Mouse (Mus musculus) hindbrain, embryonic 14.5 days (tissue): Measurements from ENCODE around the gene Gm43302. TPM values are rescaled to one million over a fixed set of nuclear protein-coding genes. Genes with fewer than 3 reads are reported as not detected.
"Not testable (repeated sequence)": the region's sequence is repeated elsewhere in the genome, so short reads cannot be mapped to it uniquely, and the experiment has no call there.

Source experiments
- ATAC-seq: fragments of 200-750 bp; cut with Nextera tagmentation; 2 replicates; pipeline ENCODE4 v1.8.0; 2017; ENCODE audit warnings: moderate number of reproducible peaks, mild to moderate bottlenecking, moderate TSS enrichment, moderate library complexity; ENCODE audit not compliant: low FRiP score
- DNase-seq: peaks from one replicate; pipeline ENCODE4 v3.0.0-alpha.2; 2015; ENCODE audit warnings: low spot score
- H3K27ac ChIP-seq: fragments of 300-500 bp; sonication (generic); 2 replicates; pipeline ENCODE4 v1.5.1; 2014; ENCODE audit warnings: mild to moderate bottlenecking, moderate library complexity
- H3K27me3 ChIP-seq: fragments of 300-500 bp; sonication (generic); 2 replicates; pipeline ENCODE4 v1.6.1; 2014; ENCODE audit warnings: mild to moderate bottlenecking, low read length, mixed read lengths; ENCODE audit not compliant: control insufficient read depth, insufficient read depth
- H3K36me3 ChIP-seq: fragments of 300-500 bp; sonication (generic); replicated peaks from 2 replicates; pipeline ENCODE4 v1.6.1; 2014; ENCODE audit not compliant: control insufficient read depth, insufficient read depth
- H3K4me1 ChIP-seq: fragments of 300-500 bp; sonication (generic); replicated peaks from 2 replicates; pipeline ENCODE4 v1.6.1; 2014; ENCODE audit warnings: antibody characterized with exemption, low read length, mixed read lengths; ENCODE audit not compliant: control insufficient read depth, insufficient read depth
- H3K4me2 ChIP-seq: fragments of 300-500 bp; sonication (generic); replicated peaks from 2 replicates; pipeline ENCODE4 v1.6.1; 2014; ENCODE audit warnings: mild to moderate bottlenecking, moderate library complexity
- H3K4me3 ChIP-seq: fragments of 300-500 bp; sonication (generic); replicated peaks from 2 replicates; pipeline ENCODE4 v1.5.1; 2014; ENCODE audit warnings: mild to moderate bottlenecking, low read length
- H3K9ac ChIP-seq: fragments of 300-500 bp; sonication (generic); 2 replicates; pipeline ENCODE4 v1.6.1; 2014
- H3K9me3 ChIP-seq: fragments of 300-500 bp; sonication (generic); 2 replicates; pipeline ENCODE4 v1.6.1; 2016; ENCODE audit warnings: low read length; ENCODE audit not compliant: control insufficient read depth
- WGBS: fragments of 180-500 bp; shearing (Covaris S2); extraction: QIAGEN DNeasy Blood & Tissue Kit; methylation state at CpG from one replicate; pipeline ENCODE4 v1.1.7; 2014; 5-methylcytosine and 5-hydroxymethylcytosine counted together
- polyA plus RNA-seq: library from polyadenylated mRNA; unstranded; fragments of >200 nt; fragmentation: Nextera tagmentation; extraction: Ambion mirVana; gene quantifications from 2 replicates; pipeline ENCODE4 v1.2.1, GENCODE M21; 2014

Gm43302 gene
- polyA plus RNA-seq, 1 experiment from 2014 or later, result 1.1 TPM

DNA sequence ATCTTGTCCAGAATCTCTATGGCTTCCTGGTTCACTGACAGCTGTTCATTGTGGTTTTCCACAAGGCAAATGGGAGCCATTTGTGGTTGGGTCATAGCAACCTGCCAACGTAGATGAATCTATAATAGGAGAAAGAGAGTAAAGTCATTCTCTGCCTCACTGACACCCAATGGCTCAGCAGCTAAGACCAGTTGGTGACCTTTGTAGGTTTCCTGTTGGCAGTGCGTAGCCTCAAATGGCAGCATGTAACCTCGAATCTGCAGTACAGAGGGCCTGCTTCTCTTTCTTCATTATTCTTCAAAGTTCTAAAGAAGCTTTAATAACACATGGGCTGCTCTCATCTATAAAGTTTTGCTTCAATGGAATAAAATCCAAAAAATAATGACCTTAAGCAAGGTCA is 57.5 kb downstream of the Gm43302 start:
- 70% methylated on average over 3 of the region's 3 CpGs for WGBS
- not testable (repeated sequence) for H3K9me3 ChIP-seq, DNase-seq, H3K4me1 ChIP-seq, H3K4me2 ChIP-seq, ATAC-seq, H3K4me3 ChIP-seq, H3K27me3 ChIP-seq, H3K27ac ChIP-seq, H3K36me3 ChIP-seq, H3K9ac ChIP-seq

DNA sequence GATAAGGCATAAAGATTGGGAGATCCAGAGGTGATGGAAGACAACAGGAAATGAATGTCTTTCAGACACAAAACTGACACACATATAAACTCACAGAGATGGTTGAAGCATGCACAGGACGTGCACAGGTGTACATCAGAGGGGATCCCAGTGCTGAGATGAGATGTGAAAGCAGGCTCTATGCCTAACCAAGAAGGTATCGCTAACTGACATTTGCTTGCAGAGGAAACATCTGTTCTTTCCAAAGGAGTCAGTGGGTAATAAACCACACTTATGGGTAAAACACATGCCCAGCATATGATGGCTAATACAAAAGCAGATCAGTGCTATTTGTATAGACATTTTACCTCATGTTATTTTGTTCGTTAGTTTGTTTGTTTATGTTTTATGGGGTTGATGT is 84.5 kb downstream of the Gm43302 start:
- H3K27ac ChIP-seq, H3K4me3 ChIP-seq, ATAC-seq: not testable (repeated sequence)

DNA sequence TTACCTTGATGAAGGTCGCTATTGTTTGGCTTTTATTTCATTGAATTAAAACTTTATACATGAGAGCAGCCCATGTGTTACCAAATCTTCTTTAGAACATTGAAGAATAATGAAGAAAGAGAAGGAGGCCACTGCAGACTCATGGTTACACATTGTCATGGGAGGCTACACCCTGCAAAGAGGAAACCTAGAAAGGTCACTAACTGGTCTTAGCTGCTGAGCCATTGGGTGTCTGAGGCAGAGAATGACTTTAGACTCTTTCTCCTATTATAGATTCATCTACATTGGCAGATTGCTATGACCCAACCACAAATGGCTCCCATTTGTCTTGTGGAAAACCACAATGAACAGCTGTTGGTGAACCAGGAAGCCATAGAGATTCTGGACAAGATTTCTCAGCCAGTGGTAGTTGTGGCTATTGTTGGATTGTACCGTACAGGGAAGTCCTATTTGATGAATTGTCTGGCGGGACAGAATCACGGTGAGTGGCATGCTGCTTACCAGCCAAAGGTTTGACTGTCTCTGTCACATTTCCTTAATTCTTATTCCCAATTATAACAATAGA is 92.6 kb downstream of the Gm43302 start:
- H3K9me3 ChIP-seq, H3K36me3 ChIP-seq, DNase-seq, ATAC-seq, H3K9ac ChIP-seq, H3K27me3 ChIP-seq, H3K4me2 ChIP-seq, H3K4me3 ChIP-seq, H3K4me1 ChIP-seq, H3K27ac ChIP-seq: not testable (repeated sequence)
- WGBS, result 89% methylated on average over 4 of the region's 4 CpGs

More for the DNA sequence above, 84.5 kb downstream of the Gm43302 start:
- H3K9ac ChIP-seq, DNase-seq, H3K27me3 ChIP-seq, H3K4me1 ChIP-seq, H3K36me3 ChIP-seq, H3K4me2 ChIP-seq, H3K9me3 ChIP-seq: not testable (repeated sequence)
- no CpG with 5 or more reads among the region's 3 CpGs for WGBS

DNA sequence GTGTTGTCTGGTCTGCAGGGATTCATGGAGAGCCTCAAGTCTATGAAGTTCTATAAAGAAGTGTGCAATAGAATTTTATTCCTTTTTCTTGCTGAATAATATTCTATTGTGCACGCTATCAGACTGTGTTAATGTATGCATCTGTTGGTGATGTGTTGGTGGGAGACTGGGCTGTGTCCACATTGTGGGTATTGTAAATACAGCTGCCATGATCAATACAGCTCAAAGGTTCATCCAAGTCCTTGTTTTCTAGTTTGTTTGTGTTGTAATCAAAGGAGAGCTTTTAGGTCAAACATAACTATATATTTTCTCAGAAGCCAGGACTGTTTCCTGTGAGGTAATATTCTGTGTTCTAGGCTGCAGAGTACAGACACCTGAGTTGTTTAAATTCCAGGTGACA is 94.3 kb downstream of the Gm43302 start:
- H3K4me2 ChIP-seq, H3K36me3 ChIP-seq: not testable (repeated sequence)
- WGBS, result 93% methylated on average over 1 of the region's 1 CpGs

DNA sequence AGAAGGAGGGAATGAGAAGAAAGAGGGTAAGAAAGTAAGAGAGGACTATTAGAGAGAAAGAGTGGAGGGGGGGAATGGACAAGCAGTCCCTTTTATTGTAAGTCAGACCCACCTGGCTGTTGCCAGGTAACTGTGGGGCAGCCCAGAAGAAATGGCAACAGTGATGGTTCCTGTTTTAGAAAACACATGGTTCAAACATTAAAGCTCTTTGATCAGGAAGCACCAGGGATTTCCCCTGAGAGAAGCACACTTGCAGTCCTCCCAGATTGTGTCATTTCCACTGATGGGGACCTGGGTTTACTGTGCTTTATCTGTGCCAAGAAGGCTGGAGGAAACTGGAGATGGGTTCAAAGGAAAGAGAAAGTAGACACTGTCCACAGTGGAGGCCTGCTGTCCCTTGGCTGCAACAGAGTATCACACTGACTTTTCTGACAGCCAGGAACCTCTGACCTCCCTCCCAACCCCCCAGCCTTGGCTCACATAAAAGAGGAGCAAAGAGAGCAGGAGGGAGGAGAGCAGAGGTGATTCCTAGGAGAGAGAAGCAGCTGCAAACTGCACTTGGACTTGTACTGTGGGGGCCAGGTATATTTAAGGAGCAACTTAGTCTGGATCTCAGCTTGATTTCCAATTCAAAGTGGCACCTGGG is 95.5 kb downstream of the Gm43302 start:
- H3K9ac ChIP-seq, H3K27me3 ChIP-seq, H3K4me1 ChIP-seq, ATAC-seq, H3K4me3 ChIP-seq, H3K9me3 ChIP-seq, H3K36me3 ChIP-seq, DNase-seq, H3K4me2 ChIP-seq, H3K27ac ChIP-seq: not testable (repeated sequence)

More for the DNA sequence above, 94.3 kb downstream of the Gm43302 start:
- not testable (repeated sequence) for H3K4me3 ChIP-seq, H3K27ac ChIP-seq, ATAC-seq, H3K9ac ChIP-seq, H3K27me3 ChIP-seq, H3K4me1 ChIP-seq, H3K9me3 ChIP-seq, DNase-seq

DNA sequence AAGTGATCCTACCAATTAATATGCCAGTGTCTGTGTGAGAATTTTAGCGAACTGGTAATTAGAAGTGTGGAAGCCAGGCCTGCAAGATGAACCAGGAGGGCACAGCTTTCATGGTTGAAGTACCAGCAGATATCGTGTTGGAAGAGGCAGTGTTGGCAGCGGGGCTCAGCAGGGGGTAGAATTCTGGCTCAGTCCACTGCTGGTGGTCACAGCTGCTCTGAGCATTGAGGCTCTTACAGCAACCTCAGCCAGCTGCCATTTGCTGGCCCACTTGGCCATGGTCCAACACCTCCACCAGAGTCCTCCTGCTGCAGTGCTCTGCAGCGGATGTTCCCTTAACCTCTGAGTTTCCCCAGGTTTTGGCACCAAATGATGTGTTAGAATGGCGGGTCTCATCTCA is 97.2 kb downstream of the Gm43302 start:
- H3K9ac ChIP-seq, H3K4me3 ChIP-seq, H3K9me3 ChIP-seq, H3K27ac ChIP-seq, H3K27me3 ChIP-seq, H3K4me1 ChIP-seq, DNase-seq, H3K36me3 ChIP-seq, H3K4me2 ChIP-seq: not testable (repeated sequence)
- WGBS, result 85% methylated on average over 5 of the region's 5 CpGs
- peak; percentile 46; the same call in 1 of the 2 replicates for ATAC-seq

DNA sequence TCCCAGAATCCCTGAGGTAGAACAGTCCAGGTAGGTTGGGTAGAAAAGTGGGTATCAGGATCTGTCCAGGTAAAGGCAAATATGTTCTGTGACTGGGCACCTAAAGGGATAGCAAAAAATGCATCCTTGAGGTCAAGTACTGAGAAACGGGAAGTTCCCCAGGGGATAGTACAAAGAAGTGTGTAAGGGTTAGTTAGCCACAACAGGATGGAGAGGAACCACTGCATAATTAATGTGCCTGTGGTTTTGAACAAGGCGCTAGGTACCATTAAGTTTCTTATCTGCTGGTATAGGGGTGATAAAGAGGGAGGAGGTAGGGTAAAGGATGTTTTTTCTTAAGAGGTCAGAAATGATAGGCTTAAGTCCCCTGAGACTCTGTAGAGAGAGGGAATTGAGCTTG is 101.0 kb downstream of the Gm43302 start:
- not testable (repeated sequence) for H3K27me3 ChIP-seq, DNase-seq, H3K36me3 ChIP-seq, H3K27ac ChIP-seq, H3K4me1 ChIP-seq, ATAC-seq, H3K9me3 ChIP-seq, H3K4me2 ChIP-seq, H3K4me3 ChIP-seq, H3K9ac ChIP-seq
- WGBS, result 94% methylated on average over 2 of the region's 2 CpGs

DNA sequence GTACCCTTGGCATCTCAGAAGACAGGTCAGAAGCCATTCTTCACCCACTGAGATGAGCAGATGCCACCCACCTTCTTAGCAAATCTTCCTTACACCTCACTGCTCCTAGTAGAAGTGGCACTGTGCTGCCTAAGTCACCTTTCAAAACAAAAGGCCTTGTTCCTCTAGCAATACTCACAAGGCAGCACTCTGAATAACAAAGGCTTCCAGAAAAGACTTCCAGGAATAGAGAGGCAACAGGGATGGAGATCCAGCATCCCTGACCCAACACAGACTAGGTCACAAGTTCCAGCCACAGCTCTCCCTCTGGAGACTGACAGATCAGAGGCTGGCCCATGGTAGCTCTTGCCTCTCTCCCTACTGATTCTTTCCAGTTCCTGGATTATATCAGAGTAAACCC is 112.0 kb downstream of the Gm43302 start:
- no peak overlapping the region for H3K27ac ChIP-seq
- no peaks in the 10 kb centered on the region for H3K9me3 ChIP-seq
- no peaks in the 10 kb centered on the region for H3K27me3 ChIP-seq
- ATAC-seq, result no peak
- DNase-seq, result no peak
- no peak overlapping the region for H3K4me2 ChIP-seq
- no peaks in the 10 kb centered on the region for H3K36me3 ChIP-seq
- H3K9ac ChIP-seq, result no peak overlapping the region
- H3K4me3 ChIP-seq, result no peak overlapping the region
- no peaks in the 10 kb centered on the region for H3K4me1 ChIP-seq
